Mouse (Mus musculus) erythroblast, embryonic 14.5 days (primary cell): ENCODE measurements around the gene Grin3a. TPM values are rescaled to one million over a fixed set of nuclear protein-coding genes. Genes with fewer than 3 reads are reported as not detected.

Experiments
- H3K27me3 ChIP-seq: 2 replicates; pipeline ENCODE4 v1.6.1; 2012; ENCODE audit warnings: inconsistent platforms; ENCODE audit not compliant: control insufficient read depth
- H3K36me3 ChIP-seq: 2 replicates; pipeline ENCODE4 v1.6.1; 2012; ENCODE audit warnings: mild to moderate bottlenecking, inconsistent platforms; ENCODE audit not compliant: control insufficient read depth
- H3K4me1 ChIP-seq: 2 replicates; pipeline ENCODE4 v1.6.1; 2012; ENCODE audit warnings: inconsistent platforms; ENCODE audit not compliant: control insufficient read depth
- H3K4me3 ChIP-seq: replicated peaks from 2 replicates; pipeline ENCODE3; 2012; ENCODE audit warnings: moderate library complexity, mild to moderate bottlenecking, inconsistent platforms
- H3K9me3 ChIP-seq: 2 replicates; pipeline ENCODE4 v1.6.1; 2012; ENCODE audit warnings: low read length, inconsistent platforms, mixed read lengths; ENCODE audit not compliant: control insufficient read depth
- GATA1 ChIP-seq: IDR thresholded peaks from 2 replicates; pipeline ENCODE4 v1.6.1; 2012; ENCODE audit warnings: low read length, inconsistent platforms, mixed read lengths
- TAL1 ChIP-seq: IDR thresholded peaks from 3 replicates; pipeline ENCODE4 v1.6.1; 2012; ENCODE audit warnings: low read length, inconsistent platforms, mixed read lengths
- polyA plus RNA-seq: library from polyadenylated mRNA; stranded (reverse); fragments of >175 nt; gene quantifications from 2 replicates; pipeline ENCODE4 v1.2.3, GENCODE M21; 2012

The Grin3a gene
- polyA plus RNA-seq, result 0.01 TPM in 1 of 2 replicates, not detected in the other

- H3K27me3 ChIP-seq, result peaks cover 34% of the 10 kb centered on the region
- no peaks in the 10 kb centered on the region for H3K9me3 ChIP-seq
- no peak for TF ChIP-seq TAL1
- no peak for TF ChIP-seq GATA1
- H3K4me3 ChIP-seq, result no peak within 1 kb of the TSS
- H3K4me1 ChIP-seq, result no peaks in the 10 kb centered on the region
- H3K36me3 ChIP-seq, result no peaks in the 10 kb centered on the region
Measured at GRCm38 (mm10) chr4:49845612-49845985, at the start of gene Grin3a. Gene Grin3a, minus strand, starts transcription at chr4:49845744.

- no peak for TF ChIP-seq GATA1
- TF ChIP-seq TAL1, result no peak
- H3K4me1 ChIP-seq, result no peaks in the 10 kb centered on the region
- no peaks in the 10 kb centered on the region for H3K27me3 ChIP-seq
- no peaks in the 10 kb centered on the region for H3K36me3 ChIP-seq
- no peak overlapping the region for H3K4me3 ChIP-seq
- H3K9me3 ChIP-seq, result no peaks in the 10 kb centered on the region
Measured at GRCm38 (mm10) chr4:49891835-49892301, 46.3 kb upstream of the Grin3a start.

- no peaks in the 10 kb centered on the region for H3K27me3 ChIP-seq
- no peaks in the 10 kb centered on the region for H3K9me3 ChIP-seq
- H3K4me3 ChIP-seq, result no peak overlapping the region
- no peaks in the 10 kb centered on the region for H3K36me3 ChIP-seq
- no peaks in the 10 kb centered on the region for H3K4me1 ChIP-seq
- no peak for TF ChIP-seq GATA1
- TF ChIP-seq TAL1, result no peak
Measured at GRCm38 (mm10) chr4:49877084-49877483, 31.5 kb upstream of the Grin3a start.

GRCm38 (mm10) chr4:49860611-49861010 is 15.1 kb upstream of the Grin3a start:
- TF ChIP-seq GATA1, result no peak
- TF ChIP-seq TAL1, result no peak
- Histone ChIP-seq H3K36me3 (no peaks in the 10 kb centered on the region), H3K4me3 (no peak overlapping the region), H3K27me3 (no peaks in the 10 kb centered on the region), H3K9me3 (no peaks in the 10 kb centered on the region), H3K4me1 (no peaks in the 10 kb centered on the region)

- H3K4me1 ChIP-seq, result no peaks in the 10 kb centered on the region
- peaks cover 34% of the 10 kb centered on the region for H3K27me3 ChIP-seq
- no peaks in the 10 kb centered on the region for H3K9me3 ChIP-seq
- TF ChIP-seq GATA1 (no peak), TAL1 (no peak)
- no peak overlapping the region for H3K4me3 ChIP-seq
- H3K36me3 ChIP-seq, result no peaks in the 10 kb centered on the region
Measured at GRCm38 (mm10) chr4:49844828-49845611, 524 bp downstream of the Grin3a start.

GRCm38 (mm10) chr4:49844274-49844827 is 1.2 kb downstream of the Grin3a start:
- Histone ChIP-seq H3K9me3 (no peaks in the 10 kb centered on the region), H3K4me1 (no peaks in the 10 kb centered on the region), H3K36me3 (no peaks in the 10 kb centered on the region), H3K4me3 (no peak overlapping the region), H3K27me3 (peaks cover 34% of the 10 kb centered on the region)
- TF ChIP-seq GATA1 (no peak), TAL1 (no peak)

GRCm38 (mm10) chr4:49843787-49844186 is 1.8 kb downstream of the Grin3a start:
- Histone ChIP-seq H3K4me1 (no peaks in the 10 kb centered on the region), H3K9me3 (no peaks in the 10 kb centered on the region), H3K36me3 (no peaks in the 10 kb centered on the region), H3K4me3 (no peak overlapping the region), H3K27me3 (peaks cover 34% of the 10 kb centered on the region)
- no peak for TF ChIP-seq TAL1

GRCm38 (mm10) chr4:49832035-49832434 is 13.5 kb downstream of the Grin3a start:
- Histone ChIP-seq H3K9me3 (no peaks in the 10 kb centered on the region), H3K27me3 (no peaks in the 10 kb centered on the region), H3K36me3 (no peaks in the 10 kb centered on the region), H3K4me3 (no peak overlapping the region), H3K4me1 (no peaks in the 10 kb centered on the region)
- TF ChIP-seq TAL1 (no peak), GATA1 (no peak)

GRCm38 (mm10) chr4:49813852-49814251 is 31.7 kb downstream of the Grin3a start:
- no peak overlapping the region for H3K4me3 ChIP-seq
- no peaks in the 10 kb centered on the region for H3K4me1 ChIP-seq
- H3K9me3 ChIP-seq, result no peaks in the 10 kb centered on the region
- H3K36me3 ChIP-seq, result no peaks in the 10 kb centered on the region
- H3K27me3 ChIP-seq, result no peaks in the 10 kb centered on the region
- no peak for TF ChIP-seq TAL1
- TF ChIP-seq GATA1, result no peak
